Mouse (Mus musculus): Measurements from ENCODE around the gene Ogfrl1. TPM values are rescaled to one million over a fixed set of nuclear protein-coding genes. Genes with fewer than 3 reads are reported as not detected.
"Not testable (repeated sequence)": the region's sequence is repeated elsewhere in the genome, so short reads cannot be mapped to it uniquely, and the experiment has no call there.

Ogfrl1 gene
- polyA plus RNA-seq, 1 experiment from 2014 or later: 10.0 TPM

- H3K9me3 ChIP-seq (ENCODE audit: control insufficient read depth, low read length): no peaks in the 10 kb centered on the region
- no peaks in the 10 kb centered on the region for H3K36me3 ChIP-seq (ENCODE audit: control insufficient read depth, insufficient read depth, low read length)
- no peak overlapping the region for H3K4me2 ChIP-seq (replicated peaks; ENCODE audit: low read depth, low read length)
- ATAC-seq (ENCODE audit: low FRiP score) (no peak), DNase-seq (ENCODE audit: low spot score) (no peak)
- no peak overlapping the region for H3K27ac ChIP-seq (ENCODE audit: low read depth, low read length)
- H3K4me1 ChIP-seq (replicated peaks; ENCODE audit: control insufficient read depth, insufficient read depth, low read length): no peaks in the 10 kb centered on the region
- WGBS: 93% methylated on average over 3 of the region's 3 CpGs
- no peak overlapping the region for H3K9ac ChIP-seq (ENCODE audit: low read depth, low read length)
- H3K27me3 ChIP-seq (ENCODE audit: control insufficient read depth, insufficient read depth, low read length): no peaks in the 10 kb centered on the region
- no peak overlapping the region for H3K4me3 ChIP-seq (ENCODE audit: low read depth, low read length)
Measured at GRCm38 (mm10) chr1:23402401-23402800, 4.8 kb upstream of the Ogfrl1 start.

- Histone ChIP-seq H3K36me3 (ENCODE audit: control insufficient read depth, insufficient read depth, low read length) (no peaks in the 10 kb centered on the region), H3K4me3 (ENCODE audit: low read depth, low read length) (no peak overlapping the region), H3K27me3 (ENCODE audit: control insufficient read depth, insufficient read depth, low read length) (no peaks in the 10 kb centered on the region), H3K9ac (ENCODE audit: low read depth, low read length) (no peak overlapping the region), H3K4me1 (replicated peaks; ENCODE audit: control insufficient read depth, insufficient read depth, low read length) (no peaks in the 10 kb centered on the region), H3K27ac (ENCODE audit: low read depth, low read length) (no peak overlapping the region), H3K9me3 (ENCODE audit: control insufficient read depth, low read length) (no peaks in the 10 kb centered on the region), H3K4me2 (replicated peaks; ENCODE audit: low read depth, low read length) (no peak overlapping the region)
- ATAC-seq (ENCODE audit: low FRiP score) (no peak), DNase-seq (ENCODE audit: low spot score) (no peak)
- 70% methylated on average over 1 of the region's 1 CpGs for WGBS
Measured at GRCm38 (mm10) chr1:23399552-23399951, 2.0 kb upstream of the Ogfrl1 start.

GRCm38 (mm10) chr1:23394356-23394755, 3.2 kb downstream of the Ogfrl1 start:
- not testable (repeated sequence) for H3K4me2 ChIP-seq (replicated peaks; ENCODE audit: low read depth, low read length); H3K27ac ChIP-seq (ENCODE audit: low read depth, low read length); H3K9ac ChIP-seq (ENCODE audit: low read depth, low read length); H3K27me3 ChIP-seq (ENCODE audit: control insufficient read depth, insufficient read depth, low read length); H3K9me3 ChIP-seq (ENCODE audit: control insufficient read depth, low read length); H3K4me3 ChIP-seq (ENCODE audit: low read depth, low read length); H3K4me1 ChIP-seq (replicated peaks; ENCODE audit: control insufficient read depth, insufficient read depth, low read length); ATAC-seq (ENCODE audit: low FRiP score); H3K36me3 ChIP-seq (ENCODE audit: control insufficient read depth, insufficient read depth, low read length); DNase-seq (ENCODE audit: low spot score)
- WGBS: 75% methylated on average over 2 of the region's 2 CpGs

- 92% methylated on average over 7 of the region's 7 CpGs for WGBS
- H3K9me3 ChIP-seq (ENCODE audit: control insufficient read depth, low read length): no peaks in the 10 kb centered on the region
- no peak for ATAC-seq (ENCODE audit: low FRiP score)
Measured at GRCm38 (mm10) chr1:23391744-23392143, 5.8 kb downstream of the Ogfrl1 start.

GRCm38 (mm10) chr1:23384326-23384725, 13.2 kb downstream of the Ogfrl1 start:
- WGBS: 89% methylated on average over 6 of the region's 6 CpGs
- ATAC-seq (ENCODE audit: low FRiP score) (no peak), DNase-seq (ENCODE audit: low spot score) (no peak)
- no peak overlapping the region for H3K27ac ChIP-seq (ENCODE audit: low read depth, low read length)
- no peak overlapping the region for H3K4me2 ChIP-seq (replicated peaks; ENCODE audit: low read depth, low read length)
- H3K4me3 ChIP-seq (ENCODE audit: low read depth, low read length): no peak overlapping the region
- no peaks in the 10 kb centered on the region for H3K9me3 ChIP-seq (ENCODE audit: control insufficient read depth, low read length)
- no peak overlapping the region for H3K9ac ChIP-seq (ENCODE audit: low read depth, low read length)
- H3K36me3 ChIP-seq (ENCODE audit: control insufficient read depth, insufficient read depth, low read length): no peaks in the 10 kb centered on the region
- peaks cover 2% of the 10 kb centered on the region for H3K4me1 ChIP-seq (replicated peaks; ENCODE audit: control insufficient read depth, insufficient read depth, low read length)
- H3K27me3 ChIP-seq (ENCODE audit: control insufficient read depth, insufficient read depth, low read length): no peaks in the 10 kb centered on the region

More at GRCm38 (mm10) chr1:23391744-23392143, 5.8 kb downstream of the Ogfrl1 start:
- Histone ChIP-seq H3K27ac (ENCODE audit: low read depth, low read length) (no peak overlapping the region), H3K4me2 (replicated peaks; ENCODE audit: low read depth, low read length) (no peak overlapping the region), H3K4me3 (ENCODE audit: low read depth, low read length) (no peak overlapping the region), H3K9ac (ENCODE audit: low read depth, low read length) (no peak overlapping the region), H3K27me3 (ENCODE audit: control insufficient read depth, insufficient read depth, low read length) (no peaks in the 10 kb centered on the region), H3K4me1 (replicated peaks; ENCODE audit: control insufficient read depth, insufficient read depth, low read length) (no peaks in the 10 kb centered on the region), H3K36me3 (ENCODE audit: control insufficient read depth, insufficient read depth, low read length) (no peaks in the 10 kb centered on the region)
- no peak for DNase-seq (ENCODE audit: low spot score)

GRCm38 (mm10) chr1:23382806-23383653, 14.5 kb downstream of the Ogfrl1 start:
- DNase-seq (ENCODE audit: low spot score) (peak; percentile 91), ATAC-seq (ENCODE audit: low FRiP score) (peak; percentile 97)
- Histone ChIP-seq H3K4me2 (replicated peaks; ENCODE audit: low read depth, low read length) (peak overlapping the region; percentile 95), H3K9me3 (ENCODE audit: control insufficient read depth, low read length) (no peaks in the 10 kb centered on the region), H3K27me3 (ENCODE audit: control insufficient read depth, insufficient read depth, low read length) (no peaks in the 10 kb centered on the region), H3K27ac (ENCODE audit: low read depth, low read length) (peak overlapping the region; percentile 86), H3K4me3 (ENCODE audit: low read depth, low read length) (peak overlapping the region; percentile 80), H3K36me3 (ENCODE audit: control insufficient read depth, insufficient read depth, low read length) (no peaks in the 10 kb centered on the region), H3K9ac (ENCODE audit: low read depth, low read length) (peak overlapping the region; percentile 85), H3K4me1 (replicated peaks; ENCODE audit: control insufficient read depth, insufficient read depth, low read length) (peaks cover 2% of the 10 kb centered on the region)
- 0% methylated on average over 35 of the region's 93 CpGs for WGBS

- no peaks in the 10 kb centered on the region for H3K36me3 ChIP-seq (ENCODE audit: control insufficient read depth, insufficient read depth, low read length)
- H3K4me3 ChIP-seq (ENCODE audit: low read depth, low read length): peak overlapping the region; percentile 80
- H3K9ac ChIP-seq (ENCODE audit: low read depth, low read length): peak overlapping the region; percentile 85
- H3K4me1 ChIP-seq (replicated peaks; ENCODE audit: control insufficient read depth, insufficient read depth, low read length): peaks cover 2% of the 10 kb centered on the region
- H3K4me2 ChIP-seq (replicated peaks; ENCODE audit: low read depth, low read length): peak overlapping the region; percentile 95
- H3K27me3 ChIP-seq (ENCODE audit: control insufficient read depth, insufficient read depth, low read length): no peaks in the 10 kb centered on the region
- ATAC-seq (ENCODE audit: low FRiP score): no peak; the same call in 1 of the 2 replicates
- peak overlapping the region; percentile 86 for H3K27ac ChIP-seq (ENCODE audit: low read depth, low read length)
- no peak for DNase-seq (ENCODE audit: low spot score)
- no peaks in the 10 kb centered on the region for H3K9me3 ChIP-seq (ENCODE audit: control insufficient read depth, low read length)
- under 1% methylated on average over 20 of the region's 21 CpGs for WGBS
Measured at GRCm38 (mm10) chr1:23382461-23382805, 15.1 kb downstream of the Ogfrl1 start.

- WGBS: 23% methylated on average over 9 of the region's 9 CpGs
Measured at GRCm38 (mm10) chr1:23382037-23382436, 15.5 kb downstream of the Ogfrl1 start.

More at GRCm38 (mm10) chr1:23382037-23382436, 15.5 kb downstream of the Ogfrl1 start:
- Histone ChIP-seq H3K27me3 (ENCODE audit: control insufficient read depth, insufficient read depth, low read length) (no peaks in the 10 kb centered on the region), H3K36me3 (ENCODE audit: control insufficient read depth, insufficient read depth, low read length) (no peaks in the 10 kb centered on the region), H3K4me1 (replicated peaks; ENCODE audit: control insufficient read depth, insufficient read depth, low read length) (peaks cover 2% of the 10 kb centered on the region), H3K27ac (ENCODE audit: low read depth, low read length) (no peak overlapping the region), H3K9me3 (ENCODE audit: control insufficient read depth, low read length) (no peaks in the 10 kb centered on the region), H3K9ac (ENCODE audit: low read depth, low read length) (peak overlapping the region; percentile 85; the same call in 1 of the 2 replicates), H3K4me2 (replicated peaks; ENCODE audit: low read depth, low read length) (peak overlapping the region; percentile 95), H3K4me3 (ENCODE audit: low read depth, low read length) (peak overlapping the region; percentile 80)
- ATAC-seq (ENCODE audit: low FRiP score) (no peak), DNase-seq (ENCODE audit: low spot score) (no peak)
